Mouse (Mus musculus): Measurements from ENCODE around the gene Krtap10-10. TPM values are rescaled to one million over a fixed set of nuclear protein-coding genes. Genes with fewer than 3 reads are reported as not detected.

Gene Krtap10-10
- polyA plus RNA-seq, 1 experiment from 2014 or later, result not detected

DNA sequence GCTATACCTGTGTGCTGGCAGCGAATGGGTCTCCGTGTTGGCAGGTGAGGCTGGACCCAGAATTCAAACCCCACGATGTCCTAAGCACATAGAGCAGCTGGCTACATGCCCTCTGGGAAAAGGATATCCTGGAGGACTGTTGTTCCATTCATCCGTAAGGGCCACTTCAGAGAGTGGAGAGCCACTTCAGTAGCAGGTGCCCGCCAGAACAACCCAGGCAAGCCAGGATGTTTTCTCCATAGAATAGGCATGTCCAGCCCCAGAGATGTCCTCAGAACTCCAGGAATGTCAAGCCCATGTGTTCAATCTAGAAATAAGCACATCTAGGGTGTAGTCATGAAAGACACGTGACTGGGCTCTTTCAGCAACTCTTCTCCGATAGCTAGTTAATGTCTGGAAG, 33.9 kb downstream of the Krtap10-10 start:
- Histone ChIP-seq H3K9me3 (replicated peaks) (no peaks in the 10 kb centered on the region), H3K4me2 (no peak overlapping the region), H3K27ac (replicated peaks) (no peak overlapping the region), H3K9ac (no peak overlapping the region), H3K27me3 (no peaks in the 10 kb centered on the region), H3K36me3 (replicated peaks) (no peaks in the 10 kb centered on the region), H3K4me3 (replicated peaks) (no peak overlapping the region), H3K4me1 (replicated peaks) (no peaks in the 10 kb centered on the region)
- ATAC-seq (ENCODE audit: insufficient read depth), result no peak
- WGBS (ENCODE audit: insufficient replicate concordance), result 67% methylated on average over 7 of the region's 7 CpGs

DNA sequence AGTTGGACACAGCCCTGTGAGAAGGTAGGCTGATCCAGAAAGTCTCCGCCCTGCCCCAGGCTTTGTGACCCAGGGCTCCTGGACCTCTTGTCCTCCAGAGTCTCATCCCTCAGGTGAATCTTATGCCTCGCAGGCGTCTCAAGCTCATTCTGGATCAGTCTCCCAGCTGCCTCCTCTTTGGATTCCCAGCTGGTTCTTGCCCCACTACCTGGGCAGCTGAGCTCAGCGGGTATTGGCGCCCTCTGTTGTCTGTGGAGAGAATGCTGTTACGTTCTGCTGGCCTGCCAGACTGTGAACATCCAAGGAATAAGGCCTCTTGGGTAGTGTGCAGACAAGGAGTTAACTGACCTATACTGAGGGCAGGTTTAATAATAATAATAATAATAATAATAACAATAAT, 43.2 kb downstream of the Krtap10-10 start:
- Histone ChIP-seq H3K27ac (replicated peaks) (no peak overlapping the region), H3K9ac (no peak overlapping the region), H3K4me2 (no peak overlapping the region), H3K9me3 (replicated peaks) (no peaks in the 10 kb centered on the region), H3K36me3 (replicated peaks) (no peaks in the 10 kb centered on the region), H3K27me3 (no peaks in the 10 kb centered on the region), H3K4me1 (replicated peaks) (no peaks in the 10 kb centered on the region), H3K4me3 (replicated peaks) (no peak overlapping the region)
- ATAC-seq (ENCODE audit: insufficient read depth), result no peak
- WGBS (ENCODE audit: insufficient replicate concordance), result 52% methylated on average over 6 of the region's 6 CpGs

DNA sequence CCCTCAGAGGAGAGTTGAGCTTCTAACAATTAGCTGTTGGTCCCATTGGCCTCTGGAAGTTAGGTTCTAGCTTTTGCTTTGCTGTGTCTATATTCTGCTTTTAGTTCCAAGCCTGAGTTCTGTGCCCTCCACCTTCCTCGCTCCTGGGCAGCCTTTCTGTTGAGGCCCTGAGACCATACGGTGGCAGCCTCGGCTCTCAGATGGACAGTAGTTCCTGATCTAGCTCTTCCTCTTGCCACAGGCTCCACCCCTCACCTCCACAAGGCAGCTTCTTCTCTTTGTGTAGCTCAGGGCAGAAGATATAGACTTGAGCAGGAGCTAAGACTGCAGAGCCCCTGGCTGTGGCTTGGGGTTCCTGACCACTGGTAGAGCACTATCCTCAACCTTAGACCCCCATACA, 44.6 kb downstream of the Krtap10-10 start:
- no peak overlapping the region for H3K4me2 ChIP-seq
- no peaks in the 10 kb centered on the region for H3K27me3 ChIP-seq
- H3K36me3 ChIP-seq (replicated peaks), result no peaks in the 10 kb centered on the region
- ATAC-seq (ENCODE audit: insufficient read depth), result no peak
- no peak overlapping the region for H3K4me3 ChIP-seq (replicated peaks)
- WGBS (ENCODE audit: insufficient replicate concordance), result 17% methylated on average over 3 of the region's 3 CpGs
- H3K9me3 ChIP-seq (replicated peaks), result no peaks in the 10 kb centered on the region
- H3K9ac ChIP-seq, result no peak overlapping the region
- H3K4me1 ChIP-seq (replicated peaks), result no peaks in the 10 kb centered on the region
- no peak overlapping the region for H3K27ac ChIP-seq (replicated peaks)

DNA sequence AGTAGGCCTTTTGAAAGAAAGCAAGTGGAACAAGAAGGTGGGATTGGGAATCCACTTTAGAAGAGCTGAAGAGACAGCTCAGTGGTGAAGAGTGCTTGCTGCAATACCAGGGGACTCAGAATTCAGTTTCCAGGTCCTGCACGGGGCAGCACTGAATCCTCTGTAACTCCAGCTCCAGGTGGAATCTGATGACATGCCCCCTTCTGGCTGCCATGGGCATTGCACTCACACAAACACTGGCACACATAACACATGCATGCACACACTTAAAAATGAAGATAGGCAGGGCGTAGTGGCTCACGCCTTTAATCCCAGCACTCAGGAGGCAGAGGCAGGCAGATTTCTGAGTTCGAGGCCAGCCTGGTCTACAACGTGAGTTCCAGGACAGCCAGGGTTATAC, 46.8 kb downstream of the Krtap10-10 start:
- Histone ChIP-seq H3K36me3 (replicated peaks) (no peaks in the 10 kb centered on the region), H3K9me3 (replicated peaks) (no peaks in the 10 kb centered on the region), H3K4me2 (no peak overlapping the region), H3K27me3 (no peaks in the 10 kb centered on the region), H3K4me1 (replicated peaks) (no peaks in the 10 kb centered on the region), H3K4me3 (replicated peaks) (no peak overlapping the region), H3K9ac (no peak overlapping the region), H3K27ac (replicated peaks) (no peak overlapping the region)
- no peak for ATAC-seq (ENCODE audit: insufficient read depth)
- 73% methylated on average over 5 of the region's 5 CpGs for WGBS (ENCODE audit: insufficient replicate concordance)

DNA sequence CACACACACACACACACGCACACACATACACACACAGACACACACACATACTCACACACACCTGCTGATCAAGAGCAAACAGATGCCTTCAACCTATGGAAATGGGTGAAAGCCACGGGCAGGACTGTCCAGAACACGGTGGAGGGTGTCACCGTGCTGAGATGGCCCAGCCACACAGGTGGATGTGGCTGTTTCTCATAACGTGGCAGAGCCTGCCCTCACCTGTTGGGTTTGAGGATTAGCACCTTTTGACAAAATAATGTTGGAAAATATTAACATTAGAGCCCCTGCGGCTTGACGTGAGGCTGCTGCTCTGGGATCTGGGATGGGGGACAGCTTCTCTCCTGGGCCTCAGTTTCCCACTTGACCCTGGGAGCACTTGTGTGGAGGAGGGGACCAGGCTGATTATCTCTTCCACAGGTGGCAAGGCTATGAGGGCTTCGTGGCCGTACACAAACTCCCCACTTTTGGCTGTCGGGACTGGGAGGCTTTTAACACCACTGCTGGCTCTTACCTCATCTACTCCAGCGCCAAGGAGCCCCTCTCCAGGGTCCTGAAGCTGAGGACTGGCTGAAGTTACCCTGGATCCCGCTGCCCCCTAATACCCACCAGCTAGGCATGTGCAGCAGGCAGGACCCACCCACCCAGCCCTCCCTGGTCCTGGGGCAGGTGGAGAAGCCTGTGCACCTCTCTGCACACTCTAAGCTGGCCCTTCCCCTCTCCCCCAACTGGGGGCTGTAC, 50.4 kb downstream of the Krtap10-10 start:
- Histone ChIP-seq H3K9me3 (replicated peaks) (no peaks in the 10 kb centered on the region), H3K4me2 (no peak overlapping the region), H3K4me1 (replicated peaks) (no peaks in the 10 kb centered on the region), H3K9ac (no peak overlapping the region), H3K36me3 (replicated peaks) (no peaks in the 10 kb centered on the region), H3K27me3 (no peaks in the 10 kb centered on the region), H3K4me3 (replicated peaks) (no peak overlapping the region), H3K27ac (replicated peaks) (no peak overlapping the region)
- WGBS (ENCODE audit: insufficient replicate concordance), result 44% methylated on average over 12 of the region's 12 CpGs
- ATAC-seq (ENCODE audit: insufficient read depth), result no peak

Other genes with a start within 250 kb of the Krtap10-10 start
- gene Sumo3, start 229.8 kb upstream of the Krtap10-10 start, polyA plus RNA-seq (2015; fragmentation: Nextera tagmentation; extraction: Ambion mirVana), result 91.2 and 93.4 TPM in 2 replicates
- 0.82 TPM in 1 of 2 replicates, not detected in the other for gene Gm49325, start 229.8 kb upstream of the Krtap10-10 start, polyA plus RNA-seq (2015; fragmentation: Nextera tagmentation; extraction: Ambion mirVana)
- gene Ube2g2, start 213.7 kb upstream of the Krtap10-10 start, polyA plus RNA-seq (2015; fragmentation: Nextera tagmentation; extraction: Ambion mirVana), result 47.0 and 58.0 TPM in 2 replicates
- gene Tspear, start 149.4 kb upstream of the Krtap10-10 start, polyA plus RNA-seq (2015; fragmentation: Nextera tagmentation; extraction: Ambion mirVana), result 0.06 TPM in 1 of 2 replicates, not detected in the other
- not detected in 2 replicates for gene Gm19402, start 145.2 kb upstream of the Krtap10-10 start, polyA plus RNA-seq (2015; fragmentation: Nextera tagmentation; extraction: Ambion mirVana)
- not detected in 2 replicates for gene Gm9508, start 138.7 kb upstream of the Krtap10-10 start, polyA plus RNA-seq (2015; fragmentation: Nextera tagmentation; extraction: Ambion mirVana)
- gene Gm10272, start 129.3 kb upstream of the Krtap10-10 start, polyA plus RNA-seq (2015; fragmentation: Nextera tagmentation; extraction: Ambion mirVana), result not detected in 2 replicates
- gene Gm10024, start 124.5 kb upstream of the Krtap10-10 start, polyA plus RNA-seq (2015; fragmentation: Nextera tagmentation; extraction: Ambion mirVana), result not detected in 2 replicates
- gene Gm10142, start 120.1 kb upstream of the Krtap10-10 start, polyA plus RNA-seq (2015; fragmentation: Nextera tagmentation; extraction: Ambion mirVana), result not detected in 2 replicates
- gene Krtap12-1, start 115.3 kb upstream of the Krtap10-10 start, polyA plus RNA-seq (2015; fragmentation: Nextera tagmentation; extraction: Ambion mirVana), result not detected in 2 replicates
- gene Gm10100, start 109.5 kb upstream of the Krtap10-10 start, polyA plus RNA-seq (2015; fragmentation: Nextera tagmentation; extraction: Ambion mirVana), result not detected in 2 replicates
- gene Gm18596, start 93.3 kb upstream of the Krtap10-10 start, polyA plus RNA-seq (2015; fragmentation: Nextera tagmentation; extraction: Ambion mirVana), result not detected in 2 replicates
- not detected in 2 replicates for gene Gm9736, start 84.6 kb upstream of the Krtap10-10 start, polyA plus RNA-seq (2015; fragmentation: Nextera tagmentation; extraction: Ambion mirVana)
- not detected in 2 replicates for gene Gm3233, start 76.3 kb upstream of the Krtap10-10 start, polyA plus RNA-seq (2015; fragmentation: Nextera tagmentation; extraction: Ambion mirVana)
- gene Gm3238, start 64.6 kb upstream of the Krtap10-10 start, polyA plus RNA-seq (2015; fragmentation: Nextera tagmentation; extraction: Ambion mirVana), result not detected in 2 replicates
- not detected in 2 replicates for gene Gm7138, start 59.0 kb upstream of the Krtap10-10 start, polyA plus RNA-seq (2015; fragmentation: Nextera tagmentation; extraction: Ambion mirVana)
- gene Gm3250, start 53.4 kb upstream of the Krtap10-10 start, polyA plus RNA-seq (2015; fragmentation: Nextera tagmentation; extraction: Ambion mirVana), result not detected in 2 replicates
- not detected in 2 replicates for gene Gm7137, start 47.7 kb upstream of the Krtap10-10 start, polyA plus RNA-seq (2015; fragmentation: Nextera tagmentation; extraction: Ambion mirVana)
- not detected in 2 replicates for gene Gm9639, start 40.9 kb upstream of the Krtap10-10 start, polyA plus RNA-seq (2015; fragmentation: Nextera tagmentation; extraction: Ambion mirVana)
- not detected in 2 replicates for gene Gm19668, start 36.8 kb upstream of the Krtap10-10 start, polyA plus RNA-seq (2015; fragmentation: Nextera tagmentation; extraction: Ambion mirVana)
- not detected in 2 replicates for gene Gm9507, start 24.1 kb upstream of the Krtap10-10 start, polyA plus RNA-seq (2015; fragmentation: Nextera tagmentation; extraction: Ambion mirVana)
- gene Gm2696, start 21.3 kb upstream of the Krtap10-10 start, polyA plus RNA-seq (2015; fragmentation: Nextera tagmentation; extraction: Ambion mirVana), result not detected in 2 replicates
- gene Krtap10-4, start 8.9 kb upstream of the Krtap10-10 start, polyA plus RNA-seq (2015; fragmentation: Nextera tagmentation; extraction: Ambion mirVana), result not detected in 2 replicates
- not detected in 2 replicates for gene Gm36176, start 10.9 kb downstream of the Krtap10-10 start, polyA plus RNA-seq (2015; fragmentation: Nextera tagmentation; extraction: Ambion mirVana)
- gene Gm10318, start 16.9 kb downstream of the Krtap10-10 start, polyA plus RNA-seq (2015; fragmentation: Nextera tagmentation; extraction: Ambion mirVana), result not detected in 2 replicates
- gene Gm3285, start 26.0 kb downstream of the Krtap10-10 start, polyA plus RNA-seq (2015; fragmentation: Nextera tagmentation; extraction: Ambion mirVana), result not detected in 2 replicates
- 13.7 and 16.3 TPM in 2 replicates for gene Lrrc3, start 66.6 kb downstream of the Krtap10-10 start, polyA plus RNA-seq (2015; fragmentation: Nextera tagmentation; extraction: Ambion mirVana)
- 2.2 and 3.2 TPM in 2 replicates for gene Trpm2, start 134.6 kb downstream of the Krtap10-10 start, polyA plus RNA-seq (2015; fragmentation: Nextera tagmentation; extraction: Ambion mirVana)
- 4.4 and 4.7 TPM in 2 replicates for gene 1810043G02Rik, start 142.6 kb downstream of the Krtap10-10 start, polyA plus RNA-seq (2015; fragmentation: Nextera tagmentation; extraction: Ambion mirVana)
- 80.6 and 85.9 TPM in 2 replicates for gene Pfkl, start 174.1 kb downstream of the Krtap10-10 start, polyA plus RNA-seq (2015; fragmentation: Nextera tagmentation; extraction: Ambion mirVana)
- not detected in 2 replicates for gene Dnmt3l, start 206.0 kb downstream of the Krtap10-10 start, polyA plus RNA-seq (2015; fragmentation: Nextera tagmentation; extraction: Ambion mirVana)
- gene Aire, start 207.7 kb downstream of the Krtap10-10 start, polyA plus RNA-seq (2015; fragmentation: Nextera tagmentation; extraction: Ambion mirVana), result not detected in 2 replicates
- gene Icosl, start 233.4 kb downstream of the Krtap10-10 start, polyA plus RNA-seq (2015; fragmentation: Nextera tagmentation; extraction: Ambion mirVana), result 2.2 TPM in 2 replicates